Mouse (Mus musculus): ENCODE measurements around the gene Csta1.

DNA sequence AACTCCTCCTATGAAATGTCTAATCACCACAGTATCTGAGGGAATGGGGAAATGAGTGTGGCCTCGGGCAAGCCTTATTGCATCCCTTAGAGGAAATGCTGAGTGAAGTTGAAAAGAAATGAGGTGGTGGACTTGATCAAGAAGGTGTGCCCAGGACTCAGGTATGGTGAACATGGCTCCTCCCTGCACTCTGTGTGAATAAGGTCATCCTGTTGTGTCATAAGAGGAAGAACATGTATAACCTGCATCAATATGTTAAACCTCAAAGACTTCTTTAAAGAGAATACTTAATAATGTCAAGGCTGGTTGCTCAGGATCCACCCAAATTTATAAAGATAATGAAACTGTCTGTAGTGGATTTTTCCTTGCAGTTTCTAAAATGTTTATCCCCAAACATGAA lies at the start of gene Csta1:
- TF ChIP-seq POLR2A (IDR thresholded peaks at IDR 0.05; ENCODE audit: insufficient read length, low read depth) (no peak), USF1 (IDR thresholded peaks at IDR 0.05; ENCODE audit: low read depth) (no peak), TCF12 (IDR thresholded peaks at IDR 0.05; ENCODE audit: insufficient read depth, poor library complexity, severe bottlenecking) (no peak)
